Mouse (Mus musculus) megakaryocyte, embryonic 14.5 days (primary cell): ENCODE measurements at regions not wholly inside any gene's neighbourhood (a gene's known extent, or its start where the extent isn't known, plus 50 kb on each side); places are given as distances from the start of the nearest gene placed in this dataset.

Source experiments
- FLI1 ChIP-seq: IDR thresholded peaks from 2 replicates; pipeline ENCODE4 v1.6.1; 2012; ENCODE audit warnings: low read length, inconsistent platforms, mixed read lengths
- GATA1 ChIP-seq: IDR thresholded peaks from 3 replicates; pipeline ENCODE4 v1.6.1; 2012; ENCODE audit warnings: mixed read lengths, low read length, inconsistent platforms, borderline replicate concordance

- no peak for TF ChIP-seq GATA1
- no peak for TF ChIP-seq FLI1
These were observed 317.8 kb upstream of the Hnrnpa3 start for GRCm38 (mm10) chr2:75341310-75341709.
